Mouse (Mus musculus) myocyte (in vitro differentiated cells): Measurements from ENCODE around the gene Cox6a2. TPM values are rescaled to one million over a fixed set of nuclear protein-coding genes. Genes with fewer than 3 reads are reported as not detected.
A peak's percentile ranks its signal among the peaks of the same experiment; 100 is the strongest.

Source experiments
- H3K27me3 ChIP-seq: one replicate; pipeline ENCODE4 v1.6.1; 2011; ENCODE audit not compliant: control insufficient read depth, insufficient read depth, insufficient read length
- H3K36me3 ChIP-seq: one replicate; pipeline ENCODE4 v1.6.1; 2011; ENCODE audit not compliant: control insufficient read depth, insufficient read depth
- H3K4me2 ChIP-seq: one replicate; pipeline ENCODE4 v1.6.1; 2011; ENCODE audit warnings: low read depth, control low read depth
- H3K4me3 ChIP-seq: one replicate; pipeline ENCODE4 v1.5.1; 2011; ENCODE audit warnings: mild to moderate bottlenecking, control low read depth, moderate library complexity
- H3K79me2 ChIP-seq: one replicate; pipeline ENCODE4 v1.6.1; 2011; ENCODE audit not compliant: control insufficient read depth, insufficient read depth
- H3ac ChIP-seq: one replicate; pipeline ENCODE4 v1.6.1; 2011; ENCODE audit not compliant: control insufficient read depth, insufficient read length
- CEBPB ChIP-seq: IDR thresholded peaks from 2 replicates; pipeline ENCODE4 v1.6.1; 2011; ENCODE audit warnings: mild to moderate bottlenecking, moderate library complexity; ENCODE audit not compliant: poor library complexity, insufficient read depth, severe bottlenecking
- E2F4 ChIP-seq: IDR thresholded peaks from one replicate; pipeline ENCODE4 v1.6.1; 2011; ENCODE audit warnings: mild to moderate bottlenecking, control low read depth, moderate library complexity; ENCODE audit not compliant: insufficient read depth
- MAX ChIP-seq: IDR thresholded peaks from one replicate; pipeline ENCODE4 v1.6.1; 2011; ENCODE audit warnings: low read depth, mild to moderate bottlenecking, control low read depth
- MYOD1 ChIP-seq, 3 experiments: IDR thresholded peaks; one replicate each; pipeline ENCODE4 v1.6.1; 2011; ENCODE audit warnings: control low read depth in 2 of 3, low read depth in 2 of 3, mild to moderate bottlenecking in 2 of 3, moderate library complexity in 1 of 3; ENCODE audit not compliant: insufficient read length in 2 of 3, control insufficient read depth in 1 of 3
- MYOG ChIP-seq, 3 experiments: IDR thresholded peaks; one replicate each; pipeline ENCODE4 v1.6.1; 2011; ENCODE audit warnings: control low read depth in 2 of 3, low read depth in 2 of 3, mild to moderate bottlenecking in 2 of 3; ENCODE audit not compliant: insufficient read length in 2 of 3, control insufficient read depth in 1 of 3, insufficient read depth in 1 of 3
- POLR2A ChIP-seq: IDR thresholded peaks from one replicate; pipeline ENCODE4 v1.6.1; 2011; ENCODE audit warnings: low read depth, mild to moderate bottlenecking, control low read depth, moderate library complexity; ENCODE audit not compliant: insufficient read length
- POLR2AphosphoS2 ChIP-seq: IDR thresholded peaks from one replicate; pipeline ENCODE4 v1.6.1; 2011; ENCODE audit warnings: low read depth, control low read depth; ENCODE audit not compliant: insufficient read length
- REST ChIP-seq: IDR thresholded peaks from one replicate; pipeline ENCODE4 v1.6.1; 2011; ENCODE audit warnings: mild to moderate bottlenecking, control low read depth, moderate library complexity; ENCODE audit not compliant: insufficient read depth, insufficient read length
- SRF ChIP-seq: IDR thresholded peaks from one replicate; pipeline ENCODE4 v1.6.1; 2011; ENCODE audit warnings: low read depth; ENCODE audit not compliant: control insufficient read depth, insufficient read length
- TCF12 ChIP-seq: IDR thresholded peaks from one replicate; pipeline ENCODE4 v1.6.1; 2011; ENCODE audit warnings: mild to moderate bottlenecking, control low read depth; ENCODE audit not compliant: poor library complexity, insufficient read depth, severe bottlenecking
- TCF3 ChIP-seq: IDR thresholded peaks from one replicate; pipeline ENCODE4 v1.6.1; 2011; ENCODE audit warnings: low read depth, control low read depth; ENCODE audit not compliant: insufficient read length
- USF1 ChIP-seq: IDR thresholded peaks from one replicate; pipeline ENCODE4 v1.6.1; 2011; ENCODE audit warnings: low read depth, mild to moderate bottlenecking, control low read depth, moderate library complexity
- polyA plus RNA-seq: library from polyadenylated mRNA; unstranded; fragments of >200 nt; fragmentation: generic; extraction: Trizol; gene quantifications from one replicate; pipeline ENCODE4 v1.2.1, GENCODE M21; 2012; ENCODE audit warnings: missing spikeins

The Cox6a2 gene
- polyA plus RNA-seq, 1 experiment = 1,017 TPM

GRCm38 (mm10) chr7:128209826-128210225 lies 3.6 kb upstream of the Cox6a2 start:
- no peak overlapping the region for H3K4me3 ChIP-seq
- H3K4me2 ChIP-seq = no peak overlapping the region
- H3K36me3 ChIP-seq = no peaks in the 10 kb centered on the region
- H3K27me3 ChIP-seq = peaks cover 13% of the 10 kb centered on the region
- TF ChIP-seq SRF = no peak
- no peak for TF ChIP-seq USF1
- TF ChIP-seq MYOG (IDR thresholded peaks at IDR 0.05; ENCODE audit: control insufficient read depth in 1 of 3, insufficient read depth in 1 of 3, insufficient read length in 2 of 3, low read depth in 2 of 3) = no peak
- TF ChIP-seq MYOD1 (IDR thresholded peaks at IDR 0.05; ENCODE audit: control insufficient read depth in 1 of 3, insufficient read length in 2 of 3, low read depth in 2 of 3) = no peak
- TF ChIP-seq MAX = no peak
- TF ChIP-seq E2F4 = no peak
- TF ChIP-seq POLR2A = no peak
- no peak for TF ChIP-seq REST
- TF ChIP-seq TCF12 = no peak
- TF ChIP-seq CEBPB = no peak
- H3K79me2 ChIP-seq = peaks cover 3% of the 10 kb centered on the region
- H3ac ChIP-seq = no peak overlapping the region

GRCm38 (mm10) chr7:128208187-128208586 lies 2.0 kb upstream of the Cox6a2 start:
- TF ChIP-seq POLR2AphosphoS2 (no peak), REST (no peak), MAX (no peak), SRF (no peak)

GRCm38 (mm10) chr7:128205695-128206094 lies 492 bp downstream of the Cox6a2 start:
- Histone ChIP-seq H3K4me2 (peak overlapping the region; percentile 69), H3K27me3 (peaks cover 14% of the 10 kb centered on the region), H3K4me3 (peak overlapping the region; percentile 93), H3K36me3 (peaks cover 13% of the 10 kb centered on the region), H3K79me2 (peaks cover 3% of the 10 kb centered on the region), H3ac (peak overlapping the region; percentile 63)
- TF ChIP-seq POLR2AphosphoS2 (no peak), REST (no peak), TCF3 (no peak), USF1 (no peak), MYOD1 (IDR thresholded peaks at IDR 0.05; ENCODE audit: control insufficient read depth in 1 of 3, insufficient read length in 2 of 3, low read depth in 2 of 3) (no peak), E2F4 (no peak), TCF12 (no peak), CEBPB (no peak), SRF (no peak), POLR2A (no peak), MAX (no peak), MYOG (IDR thresholded peaks at IDR 0.05; ENCODE audit: control insufficient read depth in 1 of 3, insufficient read depth in 1 of 3, insufficient read length in 2 of 3, low read depth in 2 of 3) (no peak)

More at GRCm38 (mm10) chr7:128208187-128208586, 2.0 kb upstream of the Cox6a2 start:
- H3ac ChIP-seq = no peak overlapping the region
- H3K79me2 ChIP-seq = peaks cover 3% of the 10 kb centered on the region
- no peak overlapping the region for H3K4me3 ChIP-seq
- peaks cover 10% of the 10 kb centered on the region for H3K36me3 ChIP-seq
- peaks cover 6% of the 10 kb centered on the region for H3K27me3 ChIP-seq
- H3K4me2 ChIP-seq = no peak overlapping the region

- no peak for TF ChIP-seq SRF
- no peak for TF ChIP-seq REST
- peak; percentile 34 for TF ChIP-seq POLR2AphosphoS2
- no peak for TF ChIP-seq MYOG (IDR thresholded peaks at IDR 0.05; ENCODE audit: control insufficient read depth in 1 of 3, insufficient read depth in 1 of 3, insufficient read length in 2 of 3, low read depth in 2 of 3)
- TF ChIP-seq E2F4 = no peak
- no peak for TF ChIP-seq TCF12
- TF ChIP-seq USF1 = no peak
- no peak for TF ChIP-seq MYOD1 (IDR thresholded peaks at IDR 0.05; ENCODE audit: control insufficient read depth in 1 of 3, insufficient read length in 2 of 3, low read depth in 2 of 3)
- no peak for TF ChIP-seq CEBPB
- TF ChIP-seq MAX = no peak
- TF ChIP-seq POLR2A = peak; percentile 60
- no peak for TF ChIP-seq TCF3
- Histone ChIP-seq H3K4me3 (peak overlapping the region; percentile 93), H3K4me2 (peak overlapping the region; percentile 69)
Observed at GRCm38 (mm10) chr7:128204179-128204578, 2.0 kb downstream of the Cox6a2 start.

GRCm38 (mm10) chr7:128203071-128203470 lies 3.1 kb downstream of the Cox6a2 start:
- H3K4me2 ChIP-seq = no peak overlapping the region

More at GRCm38 (mm10) chr7:128204179-128204578, 2.0 kb downstream of the Cox6a2 start:
- peaks cover 3% of the 10 kb centered on the region for H3K79me2 ChIP-seq
- no peak overlapping the region for H3ac ChIP-seq
- H3K36me3 ChIP-seq = peaks cover 13% of the 10 kb centered on the region
- H3K27me3 ChIP-seq = peaks cover 14% of the 10 kb centered on the region

More at GRCm38 (mm10) chr7:128203071-128203470, 3.1 kb downstream of the Cox6a2 start:
- H3K79me2 ChIP-seq = peaks cover 3% of the 10 kb centered on the region
- H3K27me3 ChIP-seq = peaks cover 23% of the 10 kb centered on the region
- TF ChIP-seq CEBPB = no peak
- TF ChIP-seq TCF12 = no peak
- no peak for TF ChIP-seq MAX
- no peak for TF ChIP-seq MYOG (IDR thresholded peaks at IDR 0.05; ENCODE audit: control insufficient read depth in 1 of 3, insufficient read depth in 1 of 3, insufficient read length in 2 of 3, low read depth in 2 of 3)
- no peak for TF ChIP-seq MYOD1 (IDR thresholded peaks at IDR 0.05; ENCODE audit: control insufficient read depth in 1 of 3, insufficient read length in 2 of 3, low read depth in 2 of 3)
- no peak for TF ChIP-seq POLR2AphosphoS2
- TF ChIP-seq TCF3 = no peak
- no peak for TF ChIP-seq USF1
- no peak for TF ChIP-seq E2F4
- TF ChIP-seq POLR2A = no peak
- TF ChIP-seq REST = no peak
- no peak for TF ChIP-seq SRF
- peaks cover 13% of the 10 kb centered on the region for H3K36me3 ChIP-seq
- H3ac ChIP-seq = no peak overlapping the region
- H3K4me3 ChIP-seq = no peak overlapping the region
